Mouse (Mus musculus) urinary bladder, postnatal 14 days (tissue): ENCODE results near the gene Polr2h.

ENCODE experiments used
- DNase-seq: peaks from one replicate; pipeline ENCODE4 v3.0.0; 2021; ENCODE audit warnings: low spot score

The Polr2h gene

GRCm38 (mm10) chr16:20701729-20702521 is 15.5 kb upstream of the Polr2h start:
- no peak for DNase-seq

GRCm38 (mm10) chr16:20702522-20702893 is 15.0 kb upstream of the Polr2h start:
- DNase-seq, result peak; percentile 74

- no peak for DNase-seq
These were observed 14.4 kb upstream of the Polr2h start for GRCm38 (mm10) chr16:20703071-20703470.

- no peak for DNase-seq
These were observed 13.6 kb upstream of the Polr2h start for GRCm38 (mm10) chr16:20703699-20704400.

GRCm38 (mm10) chr16:20705786-20706185 is 11.7 kb upstream of the Polr2h start:
- DNase-seq, result no peak

- DNase-seq, result no peak
These were observed 10.9 kb upstream of the Polr2h start for GRCm38 (mm10) chr16:20706407-20707055.

- no peak for DNase-seq
These were observed 9.1 kb upstream of the Polr2h start for GRCm38 (mm10) chr16:20708220-20708938.

GRCm38 (mm10) chr16:20708939-20709734 is 8.3 kb upstream of the Polr2h start:
- DNase-seq, result no peak

- DNase-seq, result no peak
These were observed 7.1 kb upstream of the Polr2h start for GRCm38 (mm10) chr16:20710370-20710769.

- no peak for DNase-seq
These were observed 6.7 kb upstream of the Polr2h start for GRCm38 (mm10) chr16:20710810-20711209.

GRCm38 (mm10) chr16:20712190-20712589 is 5.3 kb upstream of the Polr2h start:
- DNase-seq, result no peak

- no peak for DNase-seq
These were observed 4.6 kb upstream of the Polr2h start for GRCm38 (mm10) chr16:20712889-20713288.

GRCm38 (mm10) chr16:20714307-20715080 is 3.0 kb upstream of the Polr2h start:
- DNase-seq, result no peak

- DNase-seq, result no peak
These were observed 2.3 kb upstream of the Polr2h start for GRCm38 (mm10) chr16:20715161-20715560.

GRCm38 (mm10) chr16:20715566-20715965 is 1.9 kb upstream of the Polr2h start:
- no peak for DNase-seq

- DNase-seq, result peak; percentile 72
These were observed 1.3 kb upstream of the Polr2h start for GRCm38 (mm10) chr16:20715976-20716840.

GRCm38 (mm10) chr16:20716841-20717180 is 654 bp upstream of the Polr2h start:
- DNase-seq, result no peak

- no peak for DNase-seq
These were observed 659 bp downstream of the Polr2h start for GRCm38 (mm10) chr16:20717978-20718670.

GRCm38 (mm10) chr16:20721808-20722207 is 4.3 kb downstream of the Polr2h start:
- no peak for DNase-seq
